Mouse (Mus musculus) small intestine, adult 2 months (tissue): ENCODE measurements around the gene Cacna1i.

Source experiments
- CTCF ChIP-seq: fragments of 200-500 bp; IDR thresholded peaks from 2 replicates; pipeline ENCODE4 v1.5.1; 2012; ENCODE audit warnings: low read depth, mild to moderate bottlenecking, control low read depth, inconsistent platforms, low read length, moderate library complexity, mixed read lengths; ENCODE audit not compliant: insufficient replicate concordance, insufficient read length; ENCODE audit errors: extremely low read depth
- POLR2A ChIP-seq: fragments of 200-500 bp; IDR thresholded peaks from 2 replicates; pipeline ENCODE4 v1.6.1; 2012; ENCODE audit warnings: low read depth, mild to moderate bottlenecking, control low read depth, inconsistent platforms, low read length, moderate library complexity

DNA sequence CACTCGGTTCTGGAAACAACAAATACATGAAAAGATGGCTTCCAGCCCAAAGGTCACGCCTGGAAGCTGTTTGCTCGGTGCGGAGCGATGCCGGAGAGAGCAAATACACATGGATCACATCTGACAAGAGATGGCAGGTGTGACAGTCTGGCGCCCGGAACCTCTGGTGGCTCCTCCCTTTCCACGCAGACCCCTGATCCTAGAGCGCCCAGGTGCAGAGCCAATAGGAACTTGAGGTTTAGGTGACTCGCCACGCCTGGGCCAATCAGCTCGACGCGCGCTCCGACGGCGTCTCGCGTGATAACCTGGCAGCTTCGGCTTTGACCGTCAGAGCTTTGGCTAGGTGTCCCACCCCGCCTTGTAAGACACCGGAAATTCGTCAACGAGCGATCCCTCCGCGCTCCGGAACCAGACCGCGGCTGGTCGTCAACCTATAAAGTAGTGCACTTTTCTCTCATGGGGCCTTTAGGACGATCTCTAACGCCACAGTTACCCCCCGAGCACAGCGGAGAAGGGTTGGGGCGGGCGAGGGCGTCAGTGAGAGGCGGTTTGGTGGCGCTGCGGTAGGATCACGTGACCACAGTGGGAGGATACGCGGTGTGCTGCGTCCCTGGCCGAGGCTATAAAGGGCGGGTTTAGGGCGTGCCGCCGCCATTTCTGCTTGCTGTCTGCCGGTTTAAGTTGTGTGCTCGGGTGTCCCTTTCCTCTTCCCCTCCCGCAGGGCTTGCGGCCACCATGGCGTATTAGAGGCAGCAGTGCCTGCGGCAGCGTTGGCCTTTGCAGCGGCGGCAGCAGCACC is 32.0 kb upstream of the Cacna1i start, which contains the start of gene Atf4:
- TF ChIP-seq CTCF, result no peak
- peak; percentile 100 for TF ChIP-seq POLR2A
